Mouse (Mus musculus): Measurements from ENCODE around the gene Astn2. TPM values are rescaled to one million over a fixed set of nuclear protein-coding genes. Genes with fewer than 3 reads are reported as not detected.

Gene Astn2
- polyA plus RNA-seq, 1 experiment from 2014 or later, result 0.52 TPM

DNA sequence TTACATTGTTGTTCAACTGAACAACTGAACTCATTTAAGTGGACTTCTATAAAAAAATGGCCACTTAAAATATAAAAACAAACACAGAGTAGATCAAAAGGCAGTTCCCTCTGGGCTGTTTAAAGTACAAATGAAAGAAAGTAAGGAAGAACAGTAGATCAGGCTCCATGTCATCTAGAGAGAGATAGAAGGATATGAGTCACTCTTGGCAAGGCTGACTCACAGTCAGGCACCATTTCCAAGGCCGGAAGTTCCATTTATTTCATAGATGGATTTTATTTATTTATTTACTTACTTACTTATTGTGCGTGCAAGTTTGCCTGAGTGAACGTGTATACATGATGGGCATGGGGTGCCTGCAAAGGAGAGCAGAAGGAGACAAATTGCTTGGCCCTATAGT is 67.0 kb downstream of the Astn2 start:
- H3K9ac ChIP-seq (ENCODE audit: low read length), result no peak overlapping the region
- no peak overlapping the region for H3K4me3 ChIP-seq (ENCODE audit: low read depth, low read length)
- no peaks in the 10 kb centered on the region for H3K27me3 ChIP-seq (ENCODE audit: control insufficient read depth, insufficient read depth, low read length)
- H3K4me1 ChIP-seq (ENCODE audit: control insufficient read depth, insufficient read depth, low read length), result no peaks in the 10 kb centered on the region
- H3K9me3 ChIP-seq (ENCODE audit: control insufficient read depth, low read length), result no peaks in the 10 kb centered on the region
- ATAC-seq (ENCODE audit: insufficient read depth, low FRiP score, low TSS enrichment), result no peak
- no peaks in the 10 kb centered on the region for H3K36me3 ChIP-seq (ENCODE audit: control insufficient read depth, insufficient read depth, low read length)
- WGBS, result 82% methylated on average over 3 of the region's 3 CpGs
- no peak for DNase-seq (ENCODE audit: low spot score)
- no peak overlapping the region for H3K4me2 ChIP-seq (ENCODE audit: low read depth)
- no peak overlapping the region for H3K27ac ChIP-seq (ENCODE audit: low read depth, low read length)

DNA sequence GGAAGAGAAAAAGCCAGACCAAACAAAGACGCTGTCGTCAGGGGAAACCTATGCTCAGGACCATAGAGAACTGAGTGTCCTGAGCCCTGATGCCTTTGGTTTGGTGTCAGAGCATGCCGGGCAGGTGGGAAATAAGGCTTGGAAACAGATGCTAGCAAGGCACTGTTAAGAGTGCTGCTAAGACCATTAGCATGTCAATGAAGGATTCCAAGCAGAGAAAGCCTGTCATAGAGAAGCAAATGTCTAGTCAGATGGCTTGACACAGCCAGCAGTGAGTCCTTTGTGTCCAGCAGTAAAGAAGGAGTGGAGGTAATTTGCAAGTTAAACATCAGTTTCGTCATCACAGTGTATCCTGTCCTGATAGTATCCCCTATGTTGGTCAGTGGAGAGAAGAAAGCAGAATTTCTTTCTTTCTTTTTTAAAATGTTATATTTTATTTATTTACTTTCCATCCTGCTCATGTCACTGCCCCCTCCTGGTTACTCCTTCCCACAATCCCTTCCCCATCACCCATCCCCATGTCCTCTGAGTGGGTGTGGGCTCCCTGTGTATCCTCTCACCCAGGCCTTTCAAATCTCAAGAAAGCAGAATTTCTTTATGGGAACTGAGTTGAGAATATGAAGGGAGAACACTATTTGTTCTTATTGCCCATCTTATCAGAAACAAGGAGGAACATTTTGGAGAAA is 73.7 kb downstream of the Astn2 start:
- 5% methylated on average over 4 of the region's 4 CpGs for WGBS
- Histone ChIP-seq H3K4me2 (ENCODE audit: low read depth) (no peak overlapping the region), H3K27me3 (ENCODE audit: control insufficient read depth, insufficient read depth, low read length) (no peaks in the 10 kb centered on the region), H3K4me1 (ENCODE audit: control insufficient read depth, insufficient read depth, low read length) (0 out of 2 replicates have a peak, but pooled peaks cover 3% of the 10 kb centered on the region), H3K9ac (ENCODE audit: low read length) (no peak overlapping the region), H3K9me3 (ENCODE audit: control insufficient read depth, low read length) (no peaks in the 10 kb centered on the region), H3K27ac (ENCODE audit: low read depth, low read length) (no peak overlapping the region), H3K4me3 (ENCODE audit: low read depth, low read length) (no peak overlapping the region), H3K36me3 (ENCODE audit: control insufficient read depth, insufficient read depth, low read length) (no peaks in the 10 kb centered on the region)
- DNase-seq (ENCODE audit: low spot score), result peak; percentile 46
- ATAC-seq (ENCODE audit: insufficient read depth, low FRiP score, low TSS enrichment), result peak; percentile 79

DNA sequence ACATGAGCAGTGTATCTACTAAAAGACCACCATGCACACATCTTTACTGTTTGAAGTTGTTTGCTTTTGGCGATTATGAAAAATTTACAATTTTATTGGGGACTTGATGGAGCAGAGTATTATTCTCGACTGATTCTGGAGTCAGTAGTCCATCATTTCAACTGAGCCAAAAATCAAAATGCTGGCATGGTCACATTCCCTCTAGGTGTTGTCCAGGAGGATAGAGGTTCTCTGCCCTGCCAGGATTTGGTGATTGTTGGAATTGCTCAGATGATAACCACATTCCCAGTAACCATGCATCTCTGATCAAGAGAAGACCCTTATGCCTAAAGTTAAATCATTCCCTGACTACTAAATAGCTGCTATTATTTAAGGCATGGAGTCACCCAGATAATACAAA is 83.4 kb downstream of the Astn2 start:
- H3K9ac ChIP-seq (ENCODE audit: low read length), result no peak overlapping the region
- no peaks in the 10 kb centered on the region for H3K9me3 ChIP-seq (ENCODE audit: control insufficient read depth, low read length)
- H3K27me3 ChIP-seq (ENCODE audit: control insufficient read depth, insufficient read depth, low read length), result no peaks in the 10 kb centered on the region
- no peak overlapping the region for H3K27ac ChIP-seq (ENCODE audit: low read depth, low read length)
- 0 out of 2 replicates have a peak, but pooled peaks cover 2% of the 10 kb centered on the region for H3K4me1 ChIP-seq (ENCODE audit: control insufficient read depth, insufficient read depth, low read length)
- ATAC-seq (ENCODE audit: insufficient read depth, low FRiP score, low TSS enrichment), result no peak
- H3K36me3 ChIP-seq (ENCODE audit: control insufficient read depth, insufficient read depth, low read length), result no peaks in the 10 kb centered on the region
- DNase-seq (ENCODE audit: low spot score), result no peak
- no peak overlapping the region for H3K4me3 ChIP-seq (ENCODE audit: low read depth, low read length)
- 89% methylated on average over 2 of the region's 2 CpGs for WGBS
- H3K4me2 ChIP-seq (ENCODE audit: low read depth), result no peak overlapping the region

DNA sequence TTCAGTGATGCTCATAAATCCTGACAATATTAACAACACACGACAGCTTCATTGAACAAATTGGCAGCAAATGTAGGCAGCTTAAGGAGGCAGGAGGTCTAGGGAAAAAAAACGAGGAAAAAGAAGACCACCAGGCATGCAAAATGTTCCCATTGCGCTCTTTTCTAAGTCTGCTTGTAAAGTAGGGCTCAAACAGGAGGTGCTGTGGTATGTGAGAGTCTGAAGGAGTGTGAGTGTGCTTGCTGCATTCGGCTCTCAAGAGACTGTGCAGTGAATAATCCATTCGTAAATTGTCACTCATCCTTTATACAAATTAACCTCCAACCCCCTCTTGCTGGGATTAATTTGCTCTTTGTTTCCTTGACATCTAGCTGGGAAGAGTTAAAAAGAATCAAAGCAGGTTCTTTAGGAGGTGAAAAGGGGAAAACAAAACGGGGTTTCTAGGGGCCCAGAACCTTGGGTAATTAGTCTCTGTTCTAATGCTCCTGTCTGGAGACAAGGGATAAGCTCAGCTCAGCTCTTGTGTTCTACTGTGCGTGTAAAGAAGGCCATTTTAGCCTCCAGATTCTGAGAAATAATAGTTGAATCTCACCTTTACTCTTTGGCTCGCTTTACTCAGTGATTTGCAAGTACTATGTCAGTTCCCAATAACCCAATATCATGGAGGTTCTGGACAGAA is 89.5 kb downstream of the Astn2 start:
- Histone ChIP-seq H3K4me2 (ENCODE audit: low read depth) (no peak overlapping the region), H3K9ac (ENCODE audit: low read length) (no peak overlapping the region), H3K36me3 (ENCODE audit: control insufficient read depth, insufficient read depth, low read length) (no peaks in the 10 kb centered on the region), H3K27me3 (ENCODE audit: control insufficient read depth, insufficient read depth, low read length) (no peaks in the 10 kb centered on the region), H3K4me3 (ENCODE audit: low read depth, low read length) (no peak overlapping the region), H3K4me1 (ENCODE audit: control insufficient read depth, insufficient read depth, low read length) (no peaks in the 10 kb centered on the region), H3K9me3 (ENCODE audit: control insufficient read depth, low read length) (no peaks in the 10 kb centered on the region), H3K27ac (ENCODE audit: low read depth, low read length) (no peak overlapping the region)
- WGBS, result 28% methylated on average over 8 of the region's 8 CpGs
- ATAC-seq (ENCODE audit: insufficient read depth, low FRiP score, low TSS enrichment) (no peak), DNase-seq (ENCODE audit: low spot score) (no peak)

DNA sequence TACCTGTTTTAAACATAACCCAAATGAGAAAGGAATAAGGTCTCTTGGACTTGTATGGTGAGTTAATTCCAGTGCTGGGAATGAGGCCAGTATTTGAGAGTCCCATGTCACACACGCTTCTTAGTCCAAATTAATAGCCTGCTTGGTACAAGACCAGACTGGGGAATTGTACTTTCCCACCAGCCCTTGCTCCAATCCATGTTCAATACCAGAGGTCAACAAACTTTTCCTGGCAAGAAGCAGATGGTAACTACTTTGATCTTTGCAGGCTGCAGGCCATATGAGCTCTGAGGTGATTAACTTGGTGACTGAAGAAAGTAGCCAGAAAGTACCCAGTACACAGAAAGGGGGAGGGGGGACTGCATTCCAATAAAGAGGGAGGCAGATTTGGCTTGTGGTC is 91.7 kb downstream of the Astn2 start:
- H3K9ac ChIP-seq (ENCODE audit: low read length), result no peak overlapping the region
- no peak overlapping the region for H3K27ac ChIP-seq (ENCODE audit: low read depth, low read length)
- WGBS, result 70% methylated on average over 1 of the region's 1 CpGs
- no peak for ATAC-seq (ENCODE audit: insufficient read depth, low FRiP score, low TSS enrichment)
- H3K4me3 ChIP-seq (ENCODE audit: low read depth, low read length), result no peak overlapping the region
- no peak for DNase-seq (ENCODE audit: low spot score)
- H3K4me2 ChIP-seq (ENCODE audit: low read depth), result no peak overlapping the region
- no peaks in the 10 kb centered on the region for H3K4me1 ChIP-seq (ENCODE audit: control insufficient read depth, insufficient read depth, low read length)
- no peaks in the 10 kb centered on the region for H3K9me3 ChIP-seq (ENCODE audit: control insufficient read depth, low read length)
- H3K27me3 ChIP-seq (ENCODE audit: control insufficient read depth, insufficient read depth, low read length), result no peaks in the 10 kb centered on the region
- no peaks in the 10 kb centered on the region for H3K36me3 ChIP-seq (ENCODE audit: control insufficient read depth, insufficient read depth, low read length)

DNA sequence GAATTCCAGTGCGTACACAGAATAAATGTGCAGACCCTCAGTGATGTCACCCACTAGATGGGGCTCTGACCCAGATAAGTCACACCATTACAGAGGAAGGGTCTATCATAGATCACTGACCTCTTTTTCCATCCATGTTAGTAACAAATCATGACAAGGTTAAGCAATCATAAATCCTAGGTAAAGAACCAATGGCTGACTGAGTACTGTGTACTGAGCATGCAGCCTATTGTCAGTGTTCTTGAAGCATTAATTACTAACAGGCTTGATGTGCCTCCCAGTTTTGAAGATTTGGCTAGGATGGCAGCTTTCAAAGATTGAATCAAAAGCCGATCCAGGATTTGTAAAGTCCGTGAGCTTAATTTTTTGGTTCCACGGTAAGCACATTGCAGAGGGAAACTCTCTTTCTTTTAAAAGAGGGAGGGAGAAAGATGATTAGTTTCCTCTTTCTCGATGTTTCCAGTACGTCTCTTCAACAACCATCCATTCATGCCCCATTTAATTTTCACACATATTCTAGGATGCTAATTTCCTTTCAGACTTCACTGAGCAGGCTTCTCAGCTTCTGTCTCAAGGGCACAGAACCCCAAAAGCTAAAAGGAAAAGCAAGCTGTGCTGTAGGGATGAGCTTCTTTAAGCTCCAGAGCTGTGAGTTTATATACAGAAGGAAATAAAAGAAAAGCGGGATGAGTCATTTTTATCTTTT is 93.9 kb downstream of the Astn2 start:
- Histone ChIP-seq H3K9me3 (ENCODE audit: control insufficient read depth, low read length) (no peaks in the 10 kb centered on the region), H3K27me3 (ENCODE audit: control insufficient read depth, insufficient read depth, low read length) (no peaks in the 10 kb centered on the region), H3K4me2 (ENCODE audit: low read depth) (no peak overlapping the region), H3K36me3 (ENCODE audit: control insufficient read depth, insufficient read depth, low read length) (no peaks in the 10 kb centered on the region), H3K4me3 (ENCODE audit: low read depth, low read length) (no peak overlapping the region), H3K9ac (ENCODE audit: low read length) (no peak overlapping the region), H3K4me1 (ENCODE audit: control insufficient read depth, insufficient read depth, low read length) (no peaks in the 10 kb centered on the region), H3K27ac (ENCODE audit: low read depth, low read length) (no peak overlapping the region)
- peak; percentile 27; the same call in 1 of the 2 replicates for ATAC-seq (ENCODE audit: insufficient read depth, low FRiP score, low TSS enrichment)
- no peak for DNase-seq (ENCODE audit: low spot score)
- WGBS, result 75% methylated on average over 7 of the region's 7 CpGs

DNA sequence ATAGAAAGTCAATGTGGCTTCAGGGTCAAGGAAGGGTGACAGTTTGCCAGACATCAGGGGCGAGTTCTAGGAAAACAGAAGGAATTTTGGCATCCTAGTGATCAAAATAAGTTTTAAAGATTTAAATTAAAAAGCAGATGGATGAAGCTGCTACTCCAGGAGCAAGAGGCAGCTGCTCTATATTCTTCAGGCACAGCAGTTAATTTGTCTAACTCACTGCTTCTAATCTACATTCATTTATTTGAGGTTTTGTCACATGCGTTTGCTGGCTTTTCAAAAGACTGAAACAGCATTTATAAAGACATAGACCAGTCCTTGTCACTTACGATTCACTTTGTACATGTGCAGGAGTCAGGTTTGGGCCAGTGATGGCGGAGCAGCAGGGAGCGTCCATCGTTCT is 98.0 kb downstream of the Astn2 start:
- no peaks in the 10 kb centered on the region for H3K9me3 ChIP-seq (ENCODE audit: control insufficient read depth, low read length)
- H3K4me1 ChIP-seq (ENCODE audit: control insufficient read depth, insufficient read depth, low read length), result no peaks in the 10 kb centered on the region
- H3K9ac ChIP-seq (ENCODE audit: low read length), result no peak overlapping the region
- no peaks in the 10 kb centered on the region for H3K36me3 ChIP-seq (ENCODE audit: control insufficient read depth, insufficient read depth, low read length)
- no peak overlapping the region for H3K4me2 ChIP-seq (ENCODE audit: low read depth)
- no peaks in the 10 kb centered on the region for H3K27me3 ChIP-seq (ENCODE audit: control insufficient read depth, insufficient read depth, low read length)
- WGBS, result 58% methylated on average over 6 of the region's 6 CpGs
- DNase-seq (ENCODE audit: low spot score), result no peak
- H3K4me3 ChIP-seq (ENCODE audit: low read depth, low read length), result no peak overlapping the region
- H3K27ac ChIP-seq (ENCODE audit: low read depth, low read length), result no peak overlapping the region
- no peak for ATAC-seq (ENCODE audit: insufficient read depth, low FRiP score, low TSS enrichment)

DNA sequence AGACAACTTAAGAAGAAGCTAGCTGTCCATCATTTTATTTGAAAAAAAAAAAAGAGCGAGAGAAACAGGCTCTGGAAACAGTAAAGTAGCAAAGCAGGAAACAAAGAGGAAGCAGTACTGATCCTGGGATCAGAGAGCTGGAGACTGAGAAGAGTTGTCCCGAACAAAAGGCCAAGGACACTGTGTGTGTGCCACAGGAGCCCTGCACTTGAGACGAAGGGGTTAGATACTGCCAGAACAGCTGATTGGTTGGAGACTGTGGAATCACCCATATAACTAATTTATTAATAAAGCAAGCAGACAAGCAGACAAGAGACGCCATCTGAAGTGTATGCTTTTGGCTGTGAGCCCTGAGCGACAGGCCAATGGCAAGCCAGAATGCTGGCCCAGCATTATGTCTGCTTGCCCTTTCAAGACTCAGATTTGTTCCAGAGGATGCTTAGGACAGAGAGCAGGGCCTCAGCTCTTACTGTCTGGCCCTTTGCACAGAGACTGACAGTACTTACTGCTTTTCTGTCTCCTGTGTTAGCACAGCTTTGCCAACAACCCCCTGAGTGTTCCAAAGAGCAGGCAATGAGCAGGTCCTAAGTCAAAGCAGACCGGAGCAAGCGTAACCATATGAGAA is 101.6 kb downstream of the Astn2 start:
- H3K36me3 ChIP-seq (ENCODE audit: control insufficient read depth, insufficient read depth, low read length), result no peaks in the 10 kb centered on the region
- no peak for ATAC-seq (ENCODE audit: insufficient read depth, low FRiP score, low TSS enrichment)
- no peaks in the 10 kb centered on the region for H3K27me3 ChIP-seq (ENCODE audit: control insufficient read depth, insufficient read depth, low read length)
- DNase-seq (ENCODE audit: low spot score), result no peak
- no peak overlapping the region for H3K4me2 ChIP-seq (ENCODE audit: low read depth)
- no peaks in the 10 kb centered on the region for H3K9me3 ChIP-seq (ENCODE audit: control insufficient read depth, low read length)
- H3K9ac ChIP-seq (ENCODE audit: low read length), result no peak overlapping the region
- no peaks in the 10 kb centered on the region for H3K4me1 ChIP-seq (ENCODE audit: control insufficient read depth, insufficient read depth, low read length)
- no peak overlapping the region for H3K27ac ChIP-seq (ENCODE audit: low read depth, low read length)
- H3K4me3 ChIP-seq (ENCODE audit: low read depth, low read length), result no peak overlapping the region
- 81% methylated on average over 7 of the region's 7 CpGs for WGBS

Measured in neural tube, embryonic 11.5 days (tissue).